Mouse (Mus musculus): ENCODE data around the gene Cbx1.
"Not testable (repeated sequence)": the region's sequence is repeated elsewhere in the genome, so short reads cannot be mapped to it uniquely, and the experiment has no call there.

GRCm38 (mm10) chr11:96849145-96849544, 60.2 kb downstream of the Cbx1 start:
- not testable (repeated sequence) for TF ChIP-seq FLI1 (IDR thresholded peaks at IDR 0.05; ENCODE audit: low read length); GATA1 (IDR thresholded peaks at IDR 0.05; ENCODE audit: borderline replicate concordance, low read length)
